Mouse (Mus musculus): ENCODE results near the gene Vpreb2.
"Not testable (repeated sequence)": the region's sequence is repeated elsewhere in the genome, so short reads cannot be mapped to it uniquely, and the experiment has no call there.

Vpreb2 gene

DNA sequence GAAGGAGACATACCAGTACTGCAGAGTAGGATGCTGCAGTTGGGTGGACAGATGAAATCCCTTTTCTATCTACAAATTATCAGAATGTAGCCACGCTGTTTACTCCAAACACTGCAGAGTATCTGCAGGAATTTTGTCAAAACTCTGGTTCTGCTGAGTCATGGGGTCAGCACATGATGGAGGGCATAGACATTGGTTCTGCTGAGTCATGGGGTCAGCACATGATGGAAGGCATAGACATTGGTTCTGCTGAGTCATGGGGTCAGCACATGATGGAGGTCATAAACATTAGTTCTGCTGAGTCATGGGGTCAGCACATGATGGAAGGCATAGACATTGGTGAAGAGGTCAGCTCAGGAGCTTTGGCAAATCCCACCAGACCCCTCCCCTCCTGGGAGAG, 7.5 kb downstream of the Vpreb2 start:
- DNase-seq (ENCODE audit: low read depth, low spot score): no peak

DNA sequence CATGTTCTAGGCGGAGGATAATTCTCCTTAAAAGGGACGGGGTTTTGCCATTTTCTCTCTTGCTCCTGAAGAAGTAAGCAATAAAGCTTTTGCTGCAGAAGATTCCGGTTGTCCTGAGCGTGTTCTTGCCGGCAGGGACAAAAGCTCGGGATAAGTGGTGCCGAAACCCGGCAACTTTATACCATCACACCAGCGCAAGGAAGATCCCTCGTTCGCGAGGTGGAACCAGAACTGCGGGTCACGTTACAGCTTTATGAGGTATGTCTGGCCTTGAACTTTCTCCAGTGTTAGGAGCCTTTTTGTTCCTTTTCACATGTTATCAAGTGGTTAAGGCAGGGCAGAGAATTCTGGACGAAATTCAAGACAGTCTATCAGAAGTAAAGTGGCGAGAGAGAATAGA, 12.1 kb downstream of the Vpreb2 start:
- DNase-seq (ENCODE audit: low read depth, low spot score): not testable (repeated sequence)

DNA sequence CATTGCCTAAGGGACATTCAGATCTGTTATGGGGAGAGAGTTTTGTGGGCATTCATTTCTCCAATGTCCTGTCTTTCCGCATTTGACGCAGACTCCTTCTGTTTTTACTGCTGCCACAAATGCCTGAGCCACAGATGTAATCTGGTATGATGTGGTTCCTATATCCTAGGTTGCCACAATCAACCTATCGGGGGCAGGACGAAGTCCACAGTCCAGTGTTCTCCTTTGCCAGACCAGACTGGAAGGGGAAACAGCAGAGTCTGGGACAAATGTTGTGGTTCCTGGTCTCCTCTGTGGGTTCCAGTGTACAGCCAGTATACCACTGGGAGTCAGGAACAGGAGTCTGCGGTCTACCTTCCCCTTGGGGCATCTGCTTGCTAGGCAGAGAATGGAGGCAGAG, 19.4 kb downstream of the Vpreb2 start:
- DNase-seq (ENCODE audit: low read depth, low spot score): no peak

DNA sequence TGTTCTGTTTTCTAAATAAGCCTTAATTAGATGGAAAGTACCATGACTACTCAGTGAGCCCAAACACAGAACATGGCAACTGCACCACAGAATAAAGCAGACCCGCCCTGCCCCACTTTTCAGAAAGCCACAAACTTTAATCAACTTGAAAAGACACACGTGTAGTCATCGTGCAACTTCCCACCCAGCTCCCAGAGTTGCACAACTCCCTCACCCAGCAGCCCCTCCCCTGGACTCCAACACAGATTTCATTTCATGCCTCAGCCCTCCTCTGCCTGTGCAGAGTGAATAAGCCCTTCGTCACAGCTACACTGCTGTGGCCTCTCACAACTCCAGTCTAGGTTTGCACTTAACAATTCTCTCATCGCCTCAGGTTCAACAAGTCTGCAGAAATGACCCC, 24.4 kb downstream of the Vpreb2 start:
- no peak for DNase-seq (ENCODE audit: low read depth, low spot score)

DNA sequence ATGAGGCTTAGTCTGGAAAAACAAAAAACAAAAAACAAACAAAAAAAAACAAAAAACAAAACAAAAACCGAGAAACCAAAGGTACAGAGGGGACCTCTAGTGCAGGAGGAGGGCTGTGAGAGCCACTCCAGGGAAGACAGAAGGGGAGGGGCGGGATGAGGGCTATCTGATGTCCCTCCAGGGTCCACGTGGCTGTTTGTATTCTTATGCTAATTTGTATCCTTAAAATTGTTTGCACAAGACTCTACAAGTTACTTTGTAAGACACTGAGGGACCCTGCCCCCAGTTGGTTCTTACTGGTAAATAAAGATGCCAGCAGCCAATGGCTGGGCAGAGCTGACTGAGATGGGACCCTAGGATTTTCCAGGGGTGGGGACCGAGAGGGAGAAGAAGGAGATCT, 26.9 kb downstream of the Vpreb2 start:
- no peak for DNase-seq (ENCODE audit: low read depth, low spot score)

DNA sequence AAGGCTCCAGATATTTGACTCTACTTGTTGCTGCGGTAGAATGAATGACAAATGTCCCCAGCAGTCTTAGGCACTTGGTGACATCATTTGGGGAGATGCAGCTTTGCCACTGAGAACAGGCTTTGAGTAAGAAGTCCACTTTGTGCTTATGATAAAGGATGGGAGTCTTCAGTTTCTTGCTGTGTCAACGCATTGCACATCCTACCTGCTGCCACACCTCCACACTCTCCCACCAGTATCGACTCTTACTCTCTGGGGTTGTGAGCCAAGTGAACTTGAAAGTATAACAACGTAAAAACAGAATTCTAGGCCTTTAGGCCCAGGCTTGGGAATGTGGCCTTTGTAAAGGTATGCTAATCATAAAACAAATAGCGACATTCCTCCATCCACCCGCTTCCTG, 30.9 kb downstream of the Vpreb2 start:
- DNase-seq (ENCODE audit: low read depth, low spot score): no peak

DNA sequence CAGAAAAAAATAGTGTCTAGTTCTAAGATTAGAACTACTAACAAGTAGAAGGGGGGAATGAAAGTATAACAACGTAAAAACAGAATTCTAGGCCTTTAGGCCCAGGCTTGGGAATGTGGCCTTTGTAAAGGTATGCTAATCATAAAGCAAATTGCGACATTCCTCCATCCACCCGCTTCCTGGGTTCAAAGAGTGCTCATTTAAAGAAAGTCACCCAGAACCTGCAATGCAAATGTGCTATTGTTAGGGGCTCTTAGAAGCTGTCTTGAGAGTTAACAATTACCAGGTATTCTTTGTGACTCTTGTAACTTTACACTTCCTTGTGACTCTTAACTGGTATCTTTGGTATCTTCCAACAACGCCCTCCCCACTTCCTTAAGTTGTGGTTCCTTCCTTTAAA, 36.3 kb downstream of the Vpreb2 start:
- DNase-seq (ENCODE audit: low read depth, low spot score): not testable (repeated sequence)

DNA sequence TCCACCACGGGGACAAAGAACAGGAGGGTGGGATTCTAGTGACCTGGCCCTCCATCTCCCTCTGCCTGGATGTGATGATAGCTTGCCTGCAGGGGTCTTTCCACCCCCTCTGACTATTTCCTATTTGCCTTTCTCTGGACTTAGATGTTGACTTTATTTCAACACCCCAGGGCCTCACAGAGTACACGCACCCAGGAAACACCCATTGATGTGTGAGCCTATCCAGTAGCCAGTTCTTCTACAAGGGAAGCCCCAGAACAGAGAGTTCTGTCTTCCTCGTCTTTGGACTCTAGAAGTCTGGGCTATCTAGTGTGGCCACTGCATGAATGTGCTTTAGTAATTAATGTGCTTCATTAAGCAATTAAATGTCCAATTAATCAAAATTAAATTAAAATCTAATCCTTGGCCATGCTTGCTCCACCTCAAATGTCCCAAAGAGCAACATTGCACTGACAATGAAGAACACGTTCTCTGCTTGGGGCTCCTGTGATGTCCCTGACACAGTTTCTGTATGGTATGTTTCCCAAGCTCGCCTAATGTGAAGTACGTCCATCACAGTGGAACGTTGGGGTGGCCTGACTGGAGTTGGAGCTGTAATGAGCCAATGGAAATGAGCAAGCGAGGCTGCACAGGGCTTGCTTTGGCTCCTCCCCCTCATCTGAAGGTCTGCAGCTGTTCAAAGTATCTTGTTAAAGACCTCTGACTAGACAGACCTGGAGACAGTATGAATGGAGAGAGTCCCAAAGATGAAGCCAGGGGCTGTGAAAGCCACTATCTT, 42.7 kb downstream of the Vpreb2 start:
- no peak for DNase-seq (ENCODE audit: low read depth, low spot score)

DNA sequence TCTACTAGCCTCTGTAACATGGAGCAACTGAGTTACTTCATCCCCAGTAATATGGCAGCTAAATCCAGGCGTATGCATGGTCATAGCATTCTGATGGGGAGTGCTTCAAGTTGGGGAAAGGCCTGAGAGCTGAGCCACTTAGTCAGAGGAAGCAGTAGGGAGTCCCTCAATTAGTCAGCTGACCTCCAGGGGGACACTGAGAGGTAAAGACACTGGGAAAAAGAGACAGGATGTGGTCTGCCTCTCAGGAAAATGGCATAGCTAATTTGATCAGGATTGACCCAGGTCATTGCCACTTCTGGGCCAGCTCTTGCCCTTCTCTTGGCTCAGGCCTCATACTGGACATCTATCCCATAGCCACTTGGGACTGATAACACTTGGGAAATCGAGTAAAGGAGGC, 47.1 kb downstream of the Vpreb2 start:
- DNase-seq (ENCODE audit: low read depth, low spot score): no peak

All from forelimb bud, embryonic 11.5 days (tissue).